Mouse (Mus musculus): ENCODE results near the gene Flrt3. TPM values are rescaled to one million over a fixed set of nuclear protein-coding genes. Genes with fewer than 3 reads are reported as not detected.

The Flrt3 gene
- polyA plus RNA-seq (2012; rRNA removed), result 13.8 and 14.9 TPM in 2 replicates

DNA sequence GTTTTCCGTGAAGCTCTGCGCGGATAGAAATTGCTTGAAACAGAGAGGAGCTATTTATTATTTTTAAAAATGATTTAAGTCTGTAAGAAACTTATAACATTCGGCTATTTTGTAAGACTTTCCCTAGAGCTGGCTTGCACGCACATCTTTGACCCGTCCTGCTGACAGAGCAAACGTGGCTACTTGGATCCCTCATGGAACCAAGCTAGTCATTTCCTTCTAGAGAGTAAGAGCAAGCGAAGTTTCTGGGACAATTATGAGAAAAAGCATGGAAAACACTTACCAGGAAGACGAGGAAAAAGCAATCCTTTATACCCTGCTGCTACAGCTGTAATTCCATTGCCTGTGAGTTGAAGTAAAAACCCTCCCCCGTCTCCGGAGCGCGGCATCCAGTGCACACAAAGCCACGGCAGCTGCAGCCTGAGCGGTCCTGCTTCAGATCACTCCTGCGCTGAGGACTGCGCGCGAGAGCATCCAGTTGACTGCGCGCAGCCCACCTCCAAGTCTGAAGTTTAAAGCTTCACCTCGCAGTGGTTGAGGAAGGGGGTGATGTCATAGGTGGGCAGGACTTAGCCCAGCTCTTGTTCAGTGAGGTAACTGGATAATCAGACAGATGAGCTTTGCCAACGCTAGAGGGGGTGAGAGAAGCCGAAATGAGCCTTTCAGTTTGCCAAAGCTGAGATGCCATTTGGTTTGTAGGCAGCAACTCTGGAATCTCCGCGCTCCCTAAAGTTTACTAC lies at the start of gene Flrt3:
Flrt3 (minus strand) TSS at position 507 of the 740 bp plus-strand sequence.
- DNase-seq (ENCODE audit: low spot score), result peak; percentile 66

DNA sequence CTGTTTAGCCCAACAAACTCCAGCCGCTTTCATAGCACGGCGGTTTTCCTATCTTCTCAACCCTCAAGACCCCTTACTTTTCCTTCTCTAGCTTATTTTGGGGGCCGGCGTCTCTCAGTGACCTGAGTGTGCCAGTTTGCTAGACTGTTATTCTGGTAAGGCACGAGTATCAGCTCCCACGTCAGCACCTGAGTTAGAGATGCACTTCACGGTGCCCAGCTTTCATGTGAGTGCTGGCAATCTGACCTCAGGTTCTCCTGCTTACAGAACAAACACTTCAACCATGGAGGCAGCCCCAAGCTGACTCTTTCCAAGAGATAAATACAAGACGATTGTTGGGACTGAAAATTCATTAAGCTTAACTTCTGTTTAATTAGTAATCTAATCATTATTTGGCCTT lies 46.1 kb upstream of the Flrt3 start:
- DNase-seq (ENCODE audit: low spot score), result no peak

DNA sequence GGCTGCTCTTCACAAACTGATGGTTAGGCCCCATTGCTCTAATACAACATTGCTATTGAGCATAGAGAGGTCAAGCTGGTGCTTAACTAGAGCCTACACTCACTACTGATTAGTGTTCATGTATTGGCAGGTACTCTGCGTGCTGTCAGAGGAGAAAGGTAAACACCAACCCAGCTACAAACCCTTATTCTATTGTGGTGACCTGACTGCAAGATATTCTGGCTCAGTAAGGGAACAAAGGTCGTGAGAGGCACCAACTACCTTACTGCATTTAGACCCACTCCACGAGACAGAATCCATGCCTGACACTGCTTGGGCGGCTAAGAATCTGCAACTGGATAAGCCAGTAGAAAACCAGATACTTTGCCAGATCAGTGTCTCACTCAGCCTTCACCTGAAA lies 44.6 kb upstream of the Flrt3 start:
- DNase-seq (ENCODE audit: low spot score), result no peak

DNA sequence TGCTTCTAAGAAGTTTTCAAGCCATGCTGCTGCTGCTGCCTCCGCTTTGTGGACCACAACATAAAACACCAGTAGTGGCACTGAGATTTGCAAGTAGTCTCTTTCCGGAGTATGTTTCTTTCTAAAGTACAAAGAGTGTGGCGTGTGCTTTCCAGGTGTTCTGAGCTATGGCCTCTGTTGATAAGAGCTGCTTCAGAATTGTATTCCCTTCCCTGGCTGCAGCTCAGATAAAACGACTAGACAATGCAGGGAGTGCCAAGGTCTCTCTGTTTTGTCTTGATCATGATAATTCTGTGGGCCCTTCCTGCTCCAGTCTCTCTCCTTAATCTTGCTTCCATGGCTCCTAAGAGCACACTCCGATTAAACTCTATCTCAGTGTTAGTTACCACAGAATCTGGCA lies 36.3 kb upstream of the Flrt3 start:
- no peak for DNase-seq (ENCODE audit: low spot score)

DNA sequence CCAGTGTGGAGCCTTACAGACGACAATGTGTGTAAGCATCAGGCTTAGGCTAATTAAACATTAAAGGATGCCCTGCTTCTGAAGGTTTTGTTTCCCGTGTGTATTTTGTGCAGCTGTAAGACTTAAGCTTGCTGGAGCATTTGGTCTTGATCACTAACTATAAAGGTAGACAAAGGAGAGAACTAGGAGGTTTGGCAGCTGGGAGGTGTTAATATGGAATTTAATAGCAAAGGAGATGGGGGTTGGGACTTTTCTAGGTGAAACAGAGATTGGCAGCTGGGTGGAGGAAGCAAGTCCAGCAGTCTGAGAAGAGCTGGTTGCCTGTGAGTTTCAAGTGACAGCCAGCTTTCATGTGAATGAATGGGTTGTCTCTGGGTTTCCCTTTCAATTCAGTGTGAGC lies 34.0 kb upstream of the Flrt3 start:
- DNase-seq (ENCODE audit: low spot score), result no peak

DNA sequence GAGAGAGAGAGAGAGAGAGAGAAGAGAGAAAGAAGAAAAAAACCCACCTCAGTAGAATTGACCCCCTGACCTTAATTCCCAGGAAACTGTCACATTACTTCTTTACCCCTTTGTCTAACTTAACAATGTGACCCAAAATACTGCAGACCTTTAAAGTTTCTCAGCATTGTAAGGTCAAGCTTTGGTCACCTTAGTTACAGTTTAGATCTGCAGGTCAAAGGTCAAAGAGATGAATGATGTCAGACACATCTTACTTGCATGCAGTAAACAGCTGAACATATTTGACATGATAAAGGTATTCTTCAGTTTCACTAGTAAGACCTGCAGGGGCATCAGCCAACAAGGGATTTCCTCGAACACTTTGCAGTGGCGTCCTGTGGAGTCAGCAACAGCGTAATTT lies 32.9 kb upstream of the Flrt3 start:
- DNase-seq (ENCODE audit: low spot score), result no peak

DNA sequence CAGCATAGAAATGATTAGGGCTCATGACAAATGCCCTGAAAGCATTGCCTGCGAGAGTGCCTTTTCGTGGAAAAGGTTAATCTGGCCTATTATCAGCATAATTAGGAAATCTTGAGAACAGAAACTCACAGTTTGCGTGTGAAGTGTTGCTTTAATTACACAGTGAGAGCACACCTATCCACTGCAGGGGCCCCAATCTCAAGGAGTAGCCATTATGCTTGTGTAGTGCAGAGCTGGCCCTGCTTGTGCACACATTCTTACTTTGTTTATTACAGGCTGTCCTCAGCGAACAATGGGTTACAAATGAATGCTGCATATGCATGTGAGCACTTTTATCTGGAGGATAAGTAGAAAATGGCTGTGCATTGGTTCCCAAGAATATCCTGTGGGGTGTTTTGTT lies 32.1 kb upstream of the Flrt3 start:
- DNase-seq (ENCODE audit: low spot score), result no peak

DNA sequence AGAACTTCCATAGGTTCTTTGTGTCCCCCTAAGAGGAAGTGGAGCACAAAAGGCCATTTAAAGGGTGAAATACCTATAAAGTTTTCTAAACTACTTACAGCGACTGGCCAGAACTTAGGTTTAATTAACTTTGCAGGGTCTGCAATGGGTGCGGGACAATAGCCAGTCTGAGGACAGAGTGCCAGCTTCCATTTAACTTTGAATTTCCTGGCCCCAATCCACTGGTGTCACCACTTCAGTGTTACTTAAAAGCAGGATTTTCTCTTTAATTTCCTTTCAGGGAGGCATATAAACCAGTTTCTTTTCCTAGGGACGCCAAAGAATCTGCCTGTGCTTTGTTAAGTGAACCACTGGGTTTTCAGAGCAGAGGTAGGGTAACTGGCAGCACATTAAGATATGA lies 27.3 kb upstream of the Flrt3 start:
- DNase-seq (ENCODE audit: low spot score), result no peak

DNA sequence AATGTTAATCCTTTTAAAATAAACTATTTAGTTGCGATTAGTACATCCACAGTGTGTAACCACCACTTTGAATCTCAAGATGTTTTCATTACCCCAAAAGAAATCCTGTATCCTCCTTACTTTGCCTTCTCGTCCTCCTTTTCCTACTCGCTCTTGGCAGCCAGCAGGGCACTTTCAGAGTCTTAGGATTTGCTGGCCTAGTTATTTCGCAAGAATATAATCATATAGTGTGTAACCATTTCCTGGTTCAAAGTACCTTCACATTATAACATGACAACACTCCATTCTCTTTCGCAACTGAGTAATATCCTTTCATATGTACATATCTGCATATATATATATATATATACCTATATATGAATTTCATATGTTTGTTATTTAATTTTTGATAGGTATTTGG lies 22.6 kb upstream of the Flrt3 start:
- no peak for DNase-seq (ENCODE audit: low spot score)

DNA sequence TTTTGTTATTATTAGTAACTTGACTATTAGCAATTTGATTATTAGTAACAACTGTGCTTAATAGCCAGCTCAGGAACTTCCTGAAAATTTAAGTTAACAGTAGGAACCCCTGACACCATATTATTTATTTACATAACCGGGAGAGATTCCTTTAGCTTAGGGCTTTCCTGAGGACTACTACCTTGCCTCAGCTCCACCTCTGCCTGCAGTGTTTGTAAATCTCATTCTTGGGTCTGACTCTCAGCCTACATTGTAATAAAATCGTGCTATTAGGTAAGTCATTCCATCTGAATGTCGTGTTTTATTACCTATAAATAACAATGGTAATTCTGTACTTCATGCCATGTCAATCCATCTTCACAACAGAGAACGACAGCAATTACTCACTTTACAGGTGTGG lies 21.2 kb upstream of the Flrt3 start:
- no peak for DNase-seq (ENCODE audit: low spot score)

DNA sequence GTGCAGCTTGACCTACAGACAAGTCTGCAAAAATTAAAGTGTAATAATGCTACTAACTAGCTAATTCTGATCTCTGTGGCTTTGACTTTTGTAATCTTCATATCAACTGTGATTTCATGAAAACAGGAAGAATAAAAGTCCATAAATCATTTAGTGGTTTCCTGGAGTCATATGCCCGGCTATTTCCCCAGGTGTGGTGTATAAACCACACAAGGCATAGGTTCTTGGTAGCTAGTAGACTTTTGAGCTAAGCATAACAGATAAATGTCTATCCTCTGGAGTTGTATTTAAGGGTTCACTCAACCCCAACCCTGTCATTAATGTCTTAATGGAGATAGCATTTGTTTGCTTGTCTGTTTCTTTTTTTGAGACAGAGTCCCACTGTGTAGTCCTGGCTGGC lies 20.1 kb upstream of the Flrt3 start:
- DNase-seq (ENCODE audit: low spot score), result no peak

DNA sequence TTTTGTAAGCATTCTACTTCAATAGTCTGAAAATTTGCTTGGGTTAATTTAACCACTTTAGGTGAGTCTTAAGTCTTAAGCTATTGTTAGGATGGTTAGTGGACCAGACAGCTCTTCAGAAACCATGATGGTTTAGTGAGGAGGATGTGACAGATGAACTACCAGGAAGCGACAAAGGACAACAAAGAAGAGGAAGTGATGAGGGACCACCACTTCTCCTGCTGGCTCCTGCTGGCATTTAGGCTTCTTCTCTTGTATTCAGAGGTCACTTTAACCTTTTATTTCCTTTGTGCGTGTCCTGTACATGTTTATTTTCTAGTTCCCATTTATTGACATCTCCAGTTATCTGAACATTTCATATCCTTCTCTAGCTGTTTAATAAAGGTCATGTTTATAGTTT lies 19.6 kb upstream of the Flrt3 start:
- no peak for DNase-seq (ENCODE audit: low spot score)

DNA sequence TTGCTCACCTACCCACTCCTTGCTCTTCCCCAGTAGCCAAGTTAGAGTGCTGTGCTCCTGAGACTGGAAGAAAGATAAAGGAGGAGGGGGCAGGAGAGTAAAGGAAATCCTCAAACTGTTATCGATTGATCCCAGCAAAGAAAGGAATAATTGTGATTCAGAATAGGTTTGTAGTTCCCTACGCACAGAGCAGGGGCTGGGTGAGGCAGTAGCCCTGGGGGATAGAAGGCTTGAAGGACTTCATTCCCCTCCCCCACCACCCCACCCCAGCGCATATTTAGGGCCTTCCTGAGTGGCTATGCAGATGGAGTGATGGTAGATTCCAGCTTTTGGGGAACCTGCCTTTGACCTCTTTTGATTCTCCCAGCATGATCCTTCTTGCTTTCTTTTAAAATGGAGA lies 5.5 kb upstream of the Flrt3 start:
- no peak for DNase-seq (ENCODE audit: low spot score)

DNA sequence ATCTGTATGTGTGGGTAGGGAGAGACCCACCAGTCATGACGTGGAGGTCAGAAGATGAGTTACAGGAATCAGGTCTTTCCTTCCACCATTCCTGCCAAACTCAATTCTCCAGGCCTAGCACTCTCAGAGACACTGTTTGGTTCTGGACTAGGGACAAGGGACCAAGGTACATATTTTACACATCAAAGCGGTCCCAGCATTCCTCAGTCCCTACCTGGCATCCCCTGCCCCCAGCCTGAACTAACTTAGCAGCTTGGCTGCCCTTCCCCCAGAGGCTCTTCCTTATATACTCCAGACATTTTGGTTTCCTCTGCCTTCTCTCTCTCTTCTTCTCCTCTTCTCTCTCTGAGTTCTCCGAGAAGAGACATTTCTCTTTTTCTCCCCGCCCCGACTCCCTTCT lies 2.2 kb upstream of the Flrt3 start:
- DNase-seq (ENCODE audit: low spot score), result no peak

DNA sequence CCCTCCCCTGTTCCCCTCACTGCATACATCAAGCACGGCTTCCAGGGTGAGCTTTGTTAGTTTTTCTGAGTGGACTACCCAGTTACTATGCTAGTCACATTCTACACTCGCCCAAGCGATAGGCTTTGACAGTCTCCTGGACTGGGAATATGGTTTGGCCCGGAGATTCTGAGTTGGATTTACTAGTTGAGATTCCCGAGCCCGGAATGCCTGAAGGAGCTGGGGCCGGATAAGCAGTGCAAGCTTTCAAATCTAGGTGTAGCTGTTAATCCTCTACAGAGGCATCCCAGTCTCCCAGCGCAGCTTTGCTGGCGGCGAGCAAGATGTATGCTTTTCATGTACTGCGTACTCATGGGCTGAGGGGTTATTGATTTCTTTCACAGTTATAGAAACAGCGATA lies 812 bp downstream of the Flrt3 start:
- peak; percentile 42 for DNase-seq (ENCODE audit: low spot score)

DNA sequence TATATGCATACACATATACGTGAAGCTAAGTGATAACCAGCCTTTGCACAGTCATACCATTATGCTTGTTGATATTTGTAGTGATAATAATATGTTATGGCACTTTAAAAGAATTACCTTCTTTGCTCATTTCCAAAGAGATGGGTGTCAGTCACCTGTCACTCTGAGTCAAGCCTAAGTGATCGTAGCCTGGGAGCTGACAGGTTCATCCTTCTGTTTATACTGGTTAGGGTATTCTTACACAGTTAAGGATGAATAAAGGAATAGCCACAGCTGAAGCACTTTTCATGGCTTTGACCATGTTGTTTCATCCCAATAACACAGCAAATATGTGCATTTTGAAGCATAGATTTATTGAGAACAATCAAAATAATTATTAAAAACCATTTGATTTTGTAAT lies 1.5 kb downstream of the Flrt3 start:
- no peak for DNase-seq (ENCODE audit: low spot score)

DNA sequence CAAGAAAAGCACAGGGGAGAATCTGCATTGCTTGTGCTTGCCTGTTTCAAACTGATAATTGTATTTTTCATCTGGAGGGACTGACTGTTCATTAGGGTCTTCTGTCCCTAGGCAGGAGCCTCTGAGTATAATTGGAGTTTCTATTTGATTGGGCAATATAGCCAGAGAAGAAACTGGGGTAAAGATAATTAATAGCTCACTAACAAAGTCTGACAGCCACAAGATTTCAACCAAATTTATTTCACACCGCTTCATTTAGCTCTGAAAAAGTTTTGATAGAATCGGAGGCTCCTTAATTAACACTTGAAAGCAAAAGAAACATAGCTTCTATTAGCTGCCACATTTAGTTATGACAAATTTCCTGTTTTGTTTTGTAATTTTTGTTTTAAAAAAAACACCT lies 2.2 kb downstream of the Flrt3 start:
- DNase-seq (ENCODE audit: low spot score), result no peak

DNA sequence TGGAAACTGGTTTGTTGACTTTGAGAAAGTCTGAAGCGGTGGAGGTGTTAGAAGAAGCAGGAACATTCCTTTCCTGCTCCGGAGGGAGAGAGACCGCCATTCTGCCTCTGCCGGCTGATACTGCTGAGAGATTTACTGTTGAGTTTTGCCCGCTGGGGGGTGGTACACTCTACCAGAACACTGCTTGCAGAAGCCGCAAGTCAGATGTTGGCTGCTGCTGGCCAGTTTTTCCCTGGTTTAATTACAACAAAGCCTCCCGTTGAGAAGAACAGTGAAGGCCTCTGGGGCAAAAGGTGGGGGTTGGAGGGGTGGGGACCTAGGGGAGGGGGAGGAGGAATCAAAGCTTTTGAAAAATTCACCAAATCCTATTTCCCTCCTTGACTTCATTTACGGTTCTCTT lies 3.0 kb downstream of the Flrt3 start:
- DNase-seq (ENCODE audit: low spot score), result peak; percentile 23

DNA sequence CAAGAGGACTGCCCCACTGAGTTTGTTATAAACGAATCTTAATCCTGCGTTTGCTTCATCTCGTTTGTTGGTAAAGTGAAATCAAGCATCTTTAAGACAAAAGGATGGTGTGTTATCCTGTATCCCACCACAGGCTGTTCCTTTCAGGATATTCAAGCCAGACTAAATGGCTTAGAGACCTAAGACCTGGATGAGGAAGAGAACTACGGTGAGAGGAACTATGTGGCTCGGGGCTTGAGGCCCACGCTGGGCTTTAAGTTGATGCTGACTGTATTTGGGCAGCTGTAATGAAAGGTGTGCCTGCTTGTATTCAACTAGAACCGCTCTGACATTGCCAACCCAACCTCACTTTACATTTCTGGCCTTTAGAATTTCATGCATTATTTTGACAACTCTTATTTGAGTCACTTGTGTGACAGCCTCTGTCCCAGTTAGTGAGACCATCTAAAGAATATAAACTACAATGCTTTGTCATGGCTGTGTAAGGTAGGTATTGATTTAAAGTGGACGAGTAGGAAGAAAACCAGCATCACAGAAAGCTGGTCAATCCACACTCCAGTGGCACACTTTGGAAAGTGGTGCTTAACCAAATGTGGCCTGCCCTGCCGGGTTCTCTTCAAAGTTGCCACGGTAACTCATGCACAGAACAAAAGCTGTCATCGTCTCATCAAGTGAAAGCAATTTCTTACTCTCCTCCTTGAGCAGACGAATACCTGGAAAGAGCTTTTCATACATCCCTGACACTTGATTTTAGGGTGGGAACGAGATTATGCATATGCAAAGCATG lies 3.8 kb downstream of the Flrt3 start:
- DNase-seq (ENCODE audit: low spot score), result no peak

DNA sequence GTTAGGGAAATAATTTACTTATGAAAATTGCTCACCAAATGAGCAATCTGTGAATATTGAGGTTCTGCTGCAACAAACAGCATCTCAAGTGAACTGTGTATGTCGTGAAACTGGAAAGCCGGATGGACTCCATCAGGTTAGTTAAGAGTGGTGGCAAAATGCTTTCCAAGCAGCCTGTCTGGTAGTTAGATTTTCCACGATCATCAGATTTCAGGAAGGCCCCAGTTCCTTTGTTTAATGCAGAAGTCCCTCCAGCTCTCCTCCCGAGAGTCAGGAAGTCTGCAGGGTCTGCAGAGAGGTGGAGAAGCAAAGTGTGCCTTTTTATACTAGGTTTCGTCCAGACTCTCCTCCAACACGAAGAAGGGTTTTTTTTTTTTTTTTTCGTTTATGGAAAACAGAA lies 4.4 kb downstream of the Flrt3 start:
- no peak for DNase-seq (ENCODE audit: low spot score)

DNA sequence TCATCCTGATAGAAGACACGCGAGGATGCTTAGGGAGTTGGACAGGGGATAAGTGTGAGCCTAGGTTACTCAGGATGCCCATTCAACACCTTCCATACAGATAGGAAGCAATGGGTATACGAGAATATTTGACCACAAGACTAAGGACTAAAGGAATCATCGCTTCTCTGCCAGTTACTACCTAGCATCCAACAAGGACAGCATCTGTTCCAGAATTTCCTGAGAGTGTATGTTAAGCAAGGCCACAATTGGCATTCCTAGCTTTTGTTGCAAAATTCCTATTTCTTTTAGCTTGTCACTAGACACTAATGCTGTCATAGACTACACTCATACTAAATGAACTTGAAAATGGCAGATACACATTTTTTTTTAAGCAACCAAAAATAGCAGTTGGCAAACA lies 6.9 kb downstream of the Flrt3 start:
- no peak for DNase-seq (ENCODE audit: low spot score)

DNA sequence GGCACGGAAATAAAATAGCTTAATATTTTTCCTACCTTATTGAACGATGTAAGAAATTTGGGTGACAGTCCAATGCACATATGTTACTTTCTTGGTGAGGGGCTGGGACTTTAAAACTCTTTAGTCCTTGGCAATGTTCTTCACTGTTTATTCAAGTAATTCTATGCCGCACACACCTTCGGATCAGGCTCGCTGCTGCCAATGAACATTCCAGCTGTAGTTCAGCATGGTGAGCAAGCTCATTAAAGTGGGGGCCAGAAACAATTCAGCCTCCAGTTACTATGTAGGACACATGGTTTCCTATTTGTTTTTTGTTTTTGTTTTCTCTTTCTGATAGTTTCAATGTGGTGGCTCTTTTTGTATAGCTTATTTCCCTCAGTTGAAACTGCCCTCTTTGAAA lies 8.6 kb downstream of the Flrt3 start:
- DNase-seq (ENCODE audit: low spot score), result no peak

DNA sequence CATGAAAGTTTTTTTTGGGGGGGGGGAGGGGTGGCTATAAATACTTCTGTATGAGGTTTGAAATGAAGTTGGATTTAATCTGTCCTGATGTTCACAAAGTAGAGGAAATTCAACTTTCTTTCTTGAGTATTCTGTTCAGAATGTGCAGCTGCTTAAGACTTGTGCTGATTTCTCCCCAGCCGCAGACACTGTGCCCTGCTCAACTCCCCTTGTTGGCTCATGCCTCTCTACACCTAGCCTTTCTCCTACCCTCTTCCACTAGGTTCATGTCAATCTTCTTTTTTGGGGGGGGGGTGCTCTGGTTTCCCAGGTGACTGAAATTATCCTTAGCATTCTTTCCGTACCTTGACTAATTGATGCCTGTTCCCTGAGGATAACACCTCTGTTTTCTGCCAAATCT lies 17.3 kb downstream of the Flrt3 start:
- no peak for DNase-seq (ENCODE audit: low spot score)

DNA sequence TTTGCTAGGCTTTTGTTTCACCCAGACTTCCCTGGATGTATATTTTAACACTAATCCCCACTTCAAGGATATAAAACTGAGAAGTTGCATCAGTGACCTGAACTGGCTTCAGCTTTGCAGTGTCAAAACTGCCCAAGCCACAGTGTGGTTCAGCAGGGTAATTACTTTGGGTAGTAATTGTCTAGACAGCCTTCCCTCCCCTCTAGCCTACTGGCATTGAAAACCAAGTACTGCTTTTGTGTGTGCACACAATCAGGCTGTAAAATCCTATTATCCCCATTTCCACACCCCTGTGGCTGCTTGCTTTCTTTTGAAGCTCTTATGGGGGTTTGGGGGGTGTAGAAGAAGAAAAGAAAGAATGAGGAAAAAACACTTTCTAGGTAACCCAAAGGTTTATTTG lies 17.8 kb downstream of the Flrt3 start:
- DNase-seq (ENCODE audit: low spot score), result no peak

Data from urinary bladder, adult 2 months (tissue).